Mouse (Mus musculus) embryonic fibroblast, embryonic 13.5 days (primary cell): ENCODE data around the gene Ensa.

Experiments used
- CTCF ChIP-seq: IDR thresholded peaks from 2 replicates; pipeline ENCODE4 v1.5.1; 2011; ENCODE audit warnings: mild to moderate bottlenecking, control low read depth, low read length, moderate library complexity, borderline replicate concordance; ENCODE audit not compliant: insufficient read depth
- POLR2A ChIP-seq: IDR thresholded peaks from 2 replicates; pipeline ENCODE4 v1.6.1; 2011; ENCODE audit warnings: low read depth, mild to moderate bottlenecking, control low read depth, low read length, moderate library complexity

GRCm38 (mm10) chr3:95650276-95651032 lies 25.7 kb downstream of the Ensa start:
- no peak for TF ChIP-seq CTCF
- peak; percentile 40; the same call in 1 of the 2 replicates for TF ChIP-seq POLR2A
